Mouse (Mus musculus): ENCODE measurements at regions not wholly inside any gene's neighbourhood (a gene's known extent, or its start where the extent isn't known, plus 50 kb on each side); places are given as distances from the start of the nearest gene placed in this dataset.
"Not testable (repeated sequence)": the region's sequence is repeated elsewhere in the genome, so short reads cannot be mapped to it uniquely, and the experiment has no call there.

- no peak for DNase-seq
These were observed 253.3 kb downstream of the Tpbg start for GRCm38 (mm10) chr9:86095460-86095859.

- DNase-seq, result no peak
These were observed 254.1 kb downstream of the Tpbg start for GRCm38 (mm10) chr9:86096246-86096645.

DNA sequence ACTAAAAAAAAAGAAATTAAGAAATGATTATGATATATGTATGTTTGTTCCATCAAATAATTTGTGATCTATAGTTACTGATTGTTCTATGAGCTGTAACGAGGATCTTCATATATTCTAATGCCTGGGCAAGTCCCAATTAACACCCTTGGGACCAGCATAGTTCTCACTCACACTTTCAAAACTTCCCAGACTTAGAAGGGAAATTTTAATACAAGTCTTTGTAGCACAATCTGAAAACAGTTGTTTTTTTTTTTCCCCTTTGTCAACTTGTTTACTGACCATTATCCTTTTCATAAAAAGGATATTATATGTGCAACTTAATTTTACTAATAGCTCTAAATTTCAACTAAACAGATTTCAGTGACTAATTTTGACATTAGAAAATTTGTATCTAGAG lies 257.1 kb downstream of the Tpbg start:
- DNase-seq, result no peak

DNA sequence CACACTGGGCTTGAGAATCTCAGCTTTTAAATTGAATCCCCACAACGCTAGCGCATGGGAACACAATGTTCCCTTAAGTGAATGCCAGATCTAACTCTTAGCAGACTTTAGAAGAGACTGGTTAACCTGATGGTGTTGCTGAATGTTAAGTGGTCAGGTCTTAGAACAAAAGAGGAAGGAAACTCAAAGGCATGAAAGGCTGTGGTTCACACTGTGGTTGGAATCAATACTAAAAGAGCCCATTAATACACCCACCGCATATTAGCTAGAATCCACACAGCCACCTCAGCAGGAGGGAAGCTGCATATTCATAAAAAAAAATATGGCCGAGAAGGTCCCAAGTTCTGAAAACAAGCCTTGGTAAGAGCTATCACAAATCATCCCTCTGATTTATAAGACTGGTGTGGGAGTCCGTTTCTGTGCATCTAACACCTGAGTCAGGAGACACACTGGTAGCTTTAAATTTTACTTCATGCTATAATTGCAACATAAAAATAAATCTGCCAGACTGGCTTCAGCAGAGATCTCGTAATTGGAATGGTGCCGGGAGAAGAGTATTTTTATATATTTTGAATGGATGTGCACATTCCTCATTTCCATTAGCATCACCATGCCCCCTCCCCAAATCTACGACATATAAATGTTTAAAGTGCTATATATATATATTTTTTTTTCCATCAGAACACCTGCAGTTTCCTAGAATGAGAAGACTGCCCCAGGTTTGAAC lies 259.3 kb downstream of the Tpbg start:
- no peak for DNase-seq

- DNase-seq, result no peak
These were observed 261.4 kb downstream of the Tpbg start for GRCm38 (mm10) chr9:86103607-86104006.

GRCm38 (mm10) chr9:86104664-86105063 lies 262.5 kb downstream of the Tpbg start:
- DNase-seq, result no peak

GRCm38 (mm10) chr9:86105851-86106250 lies 263.7 kb downstream of the Tpbg start:
- DNase-seq, result no peak

DNA sequence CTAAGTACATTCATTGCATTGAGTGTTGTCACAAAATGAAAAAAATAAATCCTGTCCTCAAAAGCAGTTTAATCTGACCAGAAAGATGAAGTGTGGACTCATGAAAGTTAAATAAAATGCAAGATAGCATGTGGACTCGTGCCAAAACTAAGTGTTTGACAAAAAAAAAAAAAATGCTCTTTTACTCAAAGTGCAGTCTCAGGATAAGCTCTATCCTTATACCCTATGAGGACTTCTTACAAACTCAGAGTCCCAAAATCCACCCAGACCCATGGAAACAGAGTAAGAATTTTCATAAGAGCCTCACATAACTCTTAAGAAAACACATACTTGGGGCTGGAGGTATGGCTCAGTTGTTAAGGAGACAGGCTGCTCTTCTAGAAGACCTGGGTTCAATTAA lies 267.7 kb downstream of the Tpbg start:
- no peak for DNase-seq

GRCm38 (mm10) chr9:86119370-86119769 lies 277.2 kb downstream of the Tpbg start:
- no peak for DNase-seq

GRCm38 (mm10) chr9:86135617-86136016 lies 293.4 kb downstream of the Tpbg start:
- DNase-seq, result not testable (repeated sequence)

DNA sequence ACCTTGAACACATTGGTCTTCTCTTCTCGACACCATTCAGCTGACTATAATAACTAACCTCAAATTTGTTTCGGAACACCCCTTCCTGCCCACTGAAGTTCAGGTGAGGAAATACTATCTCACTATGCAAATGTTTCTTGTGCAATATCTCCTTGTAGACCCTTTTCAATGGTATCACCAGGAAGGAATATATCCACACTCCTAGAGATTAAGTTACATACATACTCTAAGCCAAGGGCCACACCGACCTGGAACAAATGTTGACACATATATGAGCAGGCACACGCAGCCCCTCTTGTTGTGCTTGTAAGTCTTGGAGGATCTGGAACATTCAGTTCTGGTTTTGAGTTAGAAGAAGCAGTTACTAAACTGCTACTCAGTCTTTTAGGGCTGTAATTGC lies 303.7 kb downstream of the Tpbg start:
- DNase-seq, result no peak

DNA sequence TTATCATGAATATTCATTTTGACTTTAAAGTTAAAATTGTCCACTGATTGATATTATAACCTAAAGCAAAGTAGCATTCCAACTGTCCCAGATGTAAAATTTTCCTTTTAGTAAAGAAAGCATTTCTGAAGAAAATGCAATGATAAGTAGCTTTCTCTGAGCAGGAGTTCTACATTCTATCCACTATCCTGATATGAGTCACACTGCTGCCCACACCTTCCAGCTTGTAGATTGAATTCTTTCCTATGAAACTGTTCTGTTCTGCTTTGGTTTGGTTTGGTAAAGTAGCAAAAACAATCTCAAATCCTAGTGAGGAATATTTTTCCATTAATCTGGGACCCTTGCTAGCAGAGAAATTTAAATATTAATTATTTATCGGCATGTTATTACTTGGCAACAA lies 304.4 kb downstream of the Ube2cbp start:
- DNase-seq, result no peak

DNA sequence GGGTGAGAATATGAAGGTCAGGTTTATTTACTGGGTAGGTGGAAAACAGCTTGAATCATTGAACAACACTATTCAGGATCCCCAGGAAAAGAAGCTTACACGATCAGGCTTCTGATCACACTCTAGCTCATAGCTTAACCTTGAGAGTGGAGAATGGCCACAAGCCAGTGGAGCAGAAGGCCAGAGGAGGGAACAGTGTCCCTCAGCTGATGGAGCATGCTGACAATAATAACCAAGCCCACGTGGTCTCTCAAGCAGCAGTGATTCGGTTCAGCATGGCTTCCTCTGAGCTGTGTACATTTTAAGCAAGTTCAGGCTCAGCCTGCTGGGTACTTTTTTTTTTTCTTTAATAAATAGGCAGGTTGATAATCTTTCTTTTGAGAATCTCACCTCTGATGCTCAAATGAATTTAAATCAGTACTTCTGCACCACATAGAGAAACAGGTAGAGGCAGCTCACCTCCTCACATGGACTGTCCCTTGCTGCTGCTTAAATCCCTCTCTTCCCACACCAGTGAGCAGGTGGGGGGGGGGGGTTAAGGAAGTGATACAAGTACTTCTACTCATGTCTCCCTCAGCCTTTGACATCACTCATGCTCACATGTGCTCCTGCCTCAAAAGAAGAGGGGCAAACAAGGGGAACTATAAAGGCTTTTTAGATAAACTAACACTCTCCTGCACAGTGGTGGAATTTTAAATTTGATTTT lies 298.2 kb downstream of the Ube2cbp start:
- DNase-seq, result no peak

DNA sequence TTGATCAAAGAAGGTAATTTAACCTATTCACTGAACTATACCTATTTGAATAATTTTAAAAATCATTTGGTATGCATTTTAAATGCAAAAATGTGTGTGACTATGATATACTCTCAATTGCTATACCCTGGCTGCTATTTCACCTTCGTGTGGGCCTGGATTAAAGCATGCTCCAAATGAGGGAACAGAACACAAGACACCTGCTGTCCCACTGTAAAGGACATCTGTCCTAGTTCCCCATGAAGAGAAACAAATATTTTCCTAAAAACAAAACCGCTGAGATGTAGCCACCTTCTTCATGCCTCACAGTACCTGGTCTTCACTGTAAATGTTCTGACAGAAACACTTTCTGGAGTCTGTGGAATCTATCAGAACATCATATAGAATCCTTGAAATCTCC lies 294.0 kb downstream of the Ube2cbp start:
- no peak for DNase-seq

GRCm38 (mm10) chr9:86186751-86187747 lies 277.7 kb downstream of the Ube2cbp start:
- DNase-seq, result no peak

DNA sequence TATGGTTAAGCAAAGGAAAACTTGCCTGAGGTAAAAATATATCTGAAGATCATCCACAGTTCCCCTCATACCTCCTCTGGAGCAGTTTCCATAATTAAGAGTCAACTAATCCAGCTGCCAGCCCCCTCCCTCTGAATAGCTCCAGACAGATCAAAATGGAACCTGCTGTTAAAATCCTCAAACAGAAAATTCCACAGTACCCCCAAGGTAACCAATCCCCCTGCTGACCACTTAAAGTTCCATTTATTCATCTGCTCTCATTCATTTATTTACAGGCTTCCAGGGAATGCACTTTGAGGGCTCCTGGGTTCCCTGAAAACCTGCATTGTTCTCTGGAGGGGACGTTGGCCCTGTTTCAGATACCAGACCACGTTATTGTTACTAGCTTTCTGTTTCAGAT lies 275.9 kb downstream of the Ube2cbp start:
- DNase-seq, result no peak

- no peak for DNase-seq
These were observed 259.7 kb downstream of the Ube2cbp start for GRCm38 (mm10) chr9:86205041-86205440.

GRCm38 (mm10) chr9:86208334-86208925 lies 256.3 kb downstream of the Ube2cbp start:
- no peak for DNase-seq

GRCm38 (mm10) chr9:86211267-86211666 lies 253.5 kb downstream of the Ube2cbp start:
- no peak for DNase-seq

- no peak for DNase-seq
These were observed 245.1 kb downstream of the Ube2cbp start for GRCm38 (mm10) chr9:86219669-86220068.

DNA sequence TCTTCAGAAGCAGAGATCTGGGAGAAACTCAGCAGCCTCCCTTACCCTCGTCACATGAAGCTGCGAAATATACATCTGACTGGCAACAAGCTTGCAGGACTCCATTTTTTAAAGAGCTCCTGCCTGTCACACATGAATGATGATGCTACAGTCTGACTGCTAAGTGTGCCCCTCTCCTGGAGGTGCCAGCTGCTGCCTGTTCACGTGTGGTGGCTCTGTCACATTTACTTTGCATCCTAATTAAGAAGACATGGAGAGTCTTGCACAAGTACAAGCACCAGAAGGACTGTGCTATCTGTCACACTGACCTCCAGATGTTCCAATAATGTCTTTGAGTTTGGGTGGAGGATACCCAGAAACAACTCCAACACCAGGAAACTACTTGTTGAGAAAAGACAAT lies 240.2 kb downstream of the Ube2cbp start:
- no peak for DNase-seq

DNA sequence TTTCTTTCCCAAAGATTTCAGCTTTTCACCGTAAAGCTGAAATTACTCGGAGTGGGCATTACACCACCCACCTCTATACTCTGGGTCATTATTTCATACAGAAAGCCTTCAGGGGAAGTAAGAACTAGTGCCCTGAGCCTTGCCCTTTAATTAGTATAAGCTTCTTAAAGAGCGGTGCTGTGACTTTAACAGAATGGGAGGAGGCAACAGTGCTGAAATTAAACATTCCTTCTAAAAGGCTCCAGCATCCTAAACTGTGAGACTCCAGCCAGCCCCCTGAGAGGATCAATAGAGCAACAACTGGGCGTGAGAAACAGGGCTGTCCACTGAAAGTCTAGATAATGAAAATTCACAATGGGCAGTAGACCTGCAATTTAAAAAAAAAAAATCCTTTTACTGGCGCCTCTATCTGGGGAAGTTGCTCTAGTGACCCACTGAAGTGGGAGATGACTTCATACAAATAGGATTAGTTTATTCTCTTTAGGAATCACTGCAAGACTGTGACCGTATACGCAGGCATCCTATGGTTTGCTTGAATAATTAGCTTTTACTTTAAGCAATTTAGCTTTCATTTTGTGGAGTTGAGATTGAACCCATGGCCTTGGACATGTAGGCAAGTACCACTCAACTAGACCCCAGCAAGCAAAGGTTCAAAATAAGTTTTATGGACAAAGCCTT lies 233.9 kb downstream of the Ube2cbp start:
- no peak for DNase-seq
